Mouse (Mus musculus) kidney, postnatal 0 days (tissue): ENCODE measurements at regions not wholly inside any gene's neighbourhood (a gene's known extent, or its start where the extent isn't known, plus 50 kb on each side); places are given as distances from the start of the nearest gene placed in this dataset.

ENCODE experiments used
- ATAC-seq: fragments of 200-750 bp; cut with Nextera tagmentation; replicated peaks from 2 replicates; pipeline ENCODE4 v1.8.0; 2017; ENCODE audit warnings: low read depth, moderate number of reproducible peaks, moderate TSS enrichment, moderate library complexity; ENCODE audit not compliant: low FRiP score
- DNase-seq: peaks from one replicate; pipeline ENCODE4 v3.0.0-alpha.2; 2016; ENCODE audit warnings: low spot score
- H3K27ac ChIP-seq: fragments of 300-500 bp; sonication (generic); 2 replicates; pipeline ENCODE4 v1.5.1; 2014; ENCODE audit warnings: mild to moderate bottlenecking
- H3K27me3 ChIP-seq: fragments of 300-500 bp; sonication (generic); 2 replicates; pipeline ENCODE4 v1.6.1; 2014; ENCODE audit warnings: low read length, mixed read lengths; ENCODE audit not compliant: insufficient read depth
- H3K36me3 ChIP-seq: fragments of 300-500 bp; sonication (generic); 2 replicates; pipeline ENCODE4 v1.6.1; 2014; ENCODE audit warnings: low read length, mixed read lengths; ENCODE audit not compliant: insufficient read depth
- H3K4me1 ChIP-seq: fragments of 300-500 bp; sonication (generic); replicated peaks from 2 replicates; pipeline ENCODE4 v1.6.1; 2014; ENCODE audit warnings: antibody characterized with exemption, low read length, mixed read lengths; ENCODE audit not compliant: insufficient read depth
- H3K4me2 ChIP-seq: fragments of 300-500 bp; sonication (generic); 2 replicates; pipeline ENCODE4 v1.6.1; 2014; ENCODE audit warnings: mild to moderate bottlenecking, low read length, moderate library complexity, mixed read lengths
- H3K4me3 ChIP-seq: fragments of 300-500 bp; sonication (generic); replicated peaks from 2 replicates; pipeline ENCODE4 v1.5.1; 2014; ENCODE audit warnings: low read depth, low read length
- H3K9ac ChIP-seq: fragments of 300-500 bp; sonication (generic); 2 replicates; pipeline ENCODE4 v1.6.1; 2014; ENCODE audit warnings: low read depth, low read length
- H3K9me3 ChIP-seq: fragments of 300-500 bp; sonication (generic); replicated peaks from 2 replicates; pipeline ENCODE4 v1.6.1; 2016; ENCODE audit warnings: low read length, inconsistent platforms, mixed read lengths
- CTCF ChIP-seq: IDR thresholded peaks from 2 replicates; pipeline ENCODE4 v1.5.1; 2016; ENCODE audit warnings: antibody characterized with exemption, low read depth, mild to moderate bottlenecking, moderate library complexity
- WGBS: fragments of 180-500 bp; shearing (Covaris S2); extraction: QIAGEN DNeasy Blood & Tissue Kit; methylation state at CpG from one replicate; pipeline ENCODE4 v1.1.7; 2014; 5-methylcytosine and 5-hydroxymethylcytosine counted together

DNA sequence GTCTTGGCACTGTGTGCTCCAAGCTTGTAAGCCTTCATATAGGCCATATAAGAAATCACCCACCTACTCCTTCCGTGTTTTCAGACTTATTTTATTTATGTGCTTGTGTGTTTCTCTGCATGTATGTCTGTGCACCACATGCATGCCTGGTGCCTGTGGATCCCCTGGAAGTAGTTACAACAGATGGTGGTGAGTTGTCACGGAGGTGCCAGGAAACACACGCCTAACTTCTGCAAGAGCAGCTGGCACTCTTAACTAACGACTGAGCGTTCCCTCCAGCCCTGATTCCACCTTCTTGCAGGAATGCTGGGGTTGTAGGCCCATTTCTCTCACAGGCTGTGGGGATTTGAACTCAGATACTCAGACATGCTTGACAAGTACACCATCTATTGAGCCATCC is 80.6 kb upstream of the Sulf2 start:
- WGBS: 89% methylated on average over 5 of the region's 5 CpGs
- Histone ChIP-seq H3K36me3 (no peaks in the 10 kb centered on the region), H3K9ac (no peak overlapping the region), H3K4me2 (no peak overlapping the region), H3K27ac (no peak overlapping the region), H3K4me3 (no peak overlapping the region), H3K4me1 (no peaks in the 10 kb centered on the region; the same call in 1 of the 2 replicates), H3K27me3 (no peaks in the 10 kb centered on the region), H3K9me3 (no peaks in the 10 kb centered on the region)
- TF ChIP-seq CTCF: no peak
- DNase-seq: no peak
- no peak for ATAC-seq

DNA sequence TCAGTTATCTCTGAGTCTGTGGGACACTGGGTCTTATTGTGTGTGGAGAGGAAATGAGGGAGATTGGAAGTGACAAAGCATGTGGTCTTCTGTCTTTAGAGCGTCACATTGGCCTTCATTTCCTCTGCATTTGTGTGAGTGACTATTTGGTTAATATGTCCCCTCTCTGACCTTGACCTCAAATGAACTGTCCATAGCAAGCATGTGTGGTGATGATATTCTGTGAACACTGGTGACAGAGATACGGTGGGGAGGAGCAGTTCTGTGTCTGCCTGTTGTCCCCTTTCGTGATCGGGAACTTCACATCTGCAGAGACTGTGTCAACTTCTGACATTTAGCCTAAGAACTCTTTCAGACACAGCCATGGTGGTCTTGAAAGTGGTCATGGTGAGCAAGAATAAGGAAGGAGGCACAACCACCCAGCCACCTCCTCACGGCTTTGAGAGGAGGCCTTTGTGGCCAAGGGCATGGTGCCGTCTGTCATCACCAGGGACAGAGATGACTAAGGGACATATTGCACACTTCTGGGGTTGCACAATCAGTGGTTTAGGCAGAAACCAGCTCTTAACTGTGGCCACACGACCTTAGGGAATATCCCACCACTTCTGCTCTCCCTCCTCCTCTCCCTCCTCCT is 79.2 kb upstream of the Sulf2 start:
- ATAC-seq: no peak
- TF ChIP-seq CTCF: no peak
- no peak overlapping the region for H3K4me2 ChIP-seq

DNA sequence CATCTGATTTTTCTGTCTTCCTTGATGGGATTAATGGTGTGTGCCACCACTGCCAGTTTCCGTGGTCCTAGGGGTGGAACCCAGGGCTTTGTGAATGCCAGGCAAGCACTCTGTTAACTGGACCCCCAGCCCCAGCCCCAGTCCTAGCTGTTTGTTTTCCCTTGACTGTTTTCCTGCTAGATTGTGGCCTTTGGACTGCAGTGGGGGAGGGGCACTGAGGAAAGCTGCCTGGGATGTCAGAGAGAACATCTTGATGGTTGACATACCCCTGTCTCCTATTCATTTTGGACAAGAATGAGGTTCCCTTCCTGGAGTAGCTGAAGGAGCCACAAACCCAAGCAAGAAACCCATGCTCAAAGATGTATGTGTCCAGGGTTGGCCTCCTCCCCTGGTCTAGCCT is 77.8 kb upstream of the Sulf2 start:
- 67% methylated on average over 1 of the region's 1 CpGs for whole genome bisulfite sequencing
- DNase-seq (no peak), ATAC-seq (no peak)
- H3K9me3 ChIP-seq: no peaks in the 10 kb centered on the region
- H3K27ac ChIP-seq: no peak overlapping the region
- no peak overlapping the region for H3K9ac ChIP-seq
- H3K36me3 ChIP-seq: no peaks in the 10 kb centered on the region
- no peak overlapping the region for H3K4me3 ChIP-seq
- TF ChIP-seq CTCF: no peak
- H3K4me2 ChIP-seq: no peak overlapping the region
- H3K4me1 ChIP-seq: no peaks in the 10 kb centered on the region; the same call in 1 of the 2 replicates
- H3K27me3 ChIP-seq: no peaks in the 10 kb centered on the region

More for the DNA sequence above, 79.2 kb upstream of the Sulf2 start:
- Histone ChIP-seq H3K27me3 (no peaks in the 10 kb centered on the region), H3K27ac (no peak overlapping the region), H3K4me1 (no peaks in the 10 kb centered on the region; the same call in 1 of the 2 replicates), H3K9me3 (no peaks in the 10 kb centered on the region), H3K4me3 (no peak overlapping the region), H3K9ac (no peak overlapping the region), H3K36me3 (no peaks in the 10 kb centered on the region)
- no peak for DNase-seq
- WGBS: 86% methylated on average over 7 of the region's 7 CpGs

DNA sequence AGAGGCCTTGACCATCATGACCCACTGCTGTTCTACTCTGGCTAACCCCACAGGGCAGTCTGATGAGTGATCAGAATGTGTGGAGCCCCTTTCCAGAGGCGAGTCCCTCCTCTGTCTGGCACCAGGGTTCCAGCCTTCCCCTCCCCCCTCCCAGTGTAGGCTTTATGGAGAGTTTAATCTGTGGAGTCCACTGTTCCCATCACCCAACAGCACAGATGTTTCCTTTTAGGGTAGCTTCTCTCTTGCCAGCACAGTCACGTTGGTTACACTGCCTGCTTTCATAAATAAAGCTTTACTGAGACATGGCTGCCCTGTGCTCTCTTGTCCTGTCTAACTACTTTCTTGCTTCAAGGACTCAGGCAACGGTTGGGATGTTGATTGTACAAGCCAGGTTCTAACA is 76.9 kb upstream of the Sulf2 start:
- H3K27ac ChIP-seq: no peak overlapping the region

DNA sequence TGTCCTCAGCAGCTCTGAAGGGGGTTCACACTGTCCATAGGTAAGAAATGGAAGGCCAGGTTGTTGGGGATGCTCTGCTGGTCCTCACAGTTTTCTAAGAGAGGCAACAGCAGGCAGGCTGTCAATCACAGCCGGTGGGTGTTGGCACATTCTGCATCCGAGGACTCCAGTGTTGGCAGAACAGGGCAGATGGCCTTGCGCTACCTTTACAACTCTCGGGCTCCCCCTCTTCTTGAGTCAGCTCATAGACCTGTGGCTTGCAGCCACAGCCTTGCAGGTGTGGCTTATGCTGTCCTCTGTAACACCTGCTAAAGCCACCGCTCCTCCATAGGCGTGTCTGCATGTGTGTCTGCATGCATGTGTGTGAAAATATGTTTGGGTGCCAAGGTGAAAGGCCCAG is 75.2 kb upstream of the Sulf2 start:
- no peak overlapping the region for H3K27ac ChIP-seq
- 87% methylated on average over 6 of the region's 6 CpGs for WGBS
- no peaks in the 10 kb centered on the region for H3K27me3 ChIP-seq
- DNase-seq (no peak), ATAC-seq (no peak)
- no peaks in the 10 kb centered on the region for H3K9me3 ChIP-seq
- H3K36me3 ChIP-seq: no peaks in the 10 kb centered on the region
- H3K4me1 ChIP-seq: no peaks in the 10 kb centered on the region
- no peak for TF ChIP-seq CTCF
- no peak overlapping the region for H3K9ac ChIP-seq
- no peak overlapping the region for H3K4me2 ChIP-seq
- no peak overlapping the region for H3K4me3 ChIP-seq

More for the DNA sequence above, 76.9 kb upstream of the Sulf2 start:
- 37% methylated on average over 3 of the region's 3 CpGs for WGBS
- TF ChIP-seq CTCF: no peak
- Histone ChIP-seq H3K36me3 (no peaks in the 10 kb centered on the region), H3K4me1 (no peaks in the 10 kb centered on the region; the same call in 1 of the 2 replicates), H3K4me3 (no peak overlapping the region), H3K9ac (no peak overlapping the region), H3K27me3 (no peaks in the 10 kb centered on the region), H3K4me2 (no peak overlapping the region), H3K9me3 (no peaks in the 10 kb centered on the region)
- DNase-seq (peak; percentile 29), ATAC-seq (no peak)

DNA sequence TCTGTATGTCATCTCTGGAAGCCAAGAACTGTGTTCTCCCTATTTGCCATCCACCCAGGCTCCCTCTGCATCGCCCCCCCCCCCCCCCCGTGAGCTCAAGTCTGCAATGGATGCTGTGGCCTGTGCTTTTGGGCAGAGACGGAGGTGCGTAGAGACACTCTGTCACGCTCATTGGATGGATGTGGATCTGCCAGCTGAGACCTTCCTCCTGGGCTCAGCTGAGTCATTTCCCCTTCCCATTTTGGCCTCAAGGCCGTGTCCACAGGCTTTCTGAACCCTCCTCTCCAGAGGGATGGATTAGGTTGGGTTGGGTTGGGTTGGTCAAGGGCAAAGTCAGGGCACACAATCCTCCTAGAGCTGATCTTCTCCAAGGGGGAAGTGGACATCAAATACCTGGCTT is 72.9 kb upstream of the Sulf2 start:
- no peak overlapping the region for H3K27ac ChIP-seq
- no peaks in the 10 kb centered on the region for H3K36me3 ChIP-seq
- H3K27me3 ChIP-seq: no peaks in the 10 kb centered on the region
- no peaks in the 10 kb centered on the region for H3K4me1 ChIP-seq
- no peak overlapping the region for H3K9ac ChIP-seq
- no peak overlapping the region for H3K4me2 ChIP-seq
- no peak overlapping the region for H3K4me3 ChIP-seq
- ATAC-seq (no peak), DNase-seq (no peak)
- 87% methylated on average over 6 of the region's 6 CpGs for WGBS
- no peak for TF ChIP-seq CTCF
- H3K9me3 ChIP-seq: no peaks in the 10 kb centered on the region

DNA sequence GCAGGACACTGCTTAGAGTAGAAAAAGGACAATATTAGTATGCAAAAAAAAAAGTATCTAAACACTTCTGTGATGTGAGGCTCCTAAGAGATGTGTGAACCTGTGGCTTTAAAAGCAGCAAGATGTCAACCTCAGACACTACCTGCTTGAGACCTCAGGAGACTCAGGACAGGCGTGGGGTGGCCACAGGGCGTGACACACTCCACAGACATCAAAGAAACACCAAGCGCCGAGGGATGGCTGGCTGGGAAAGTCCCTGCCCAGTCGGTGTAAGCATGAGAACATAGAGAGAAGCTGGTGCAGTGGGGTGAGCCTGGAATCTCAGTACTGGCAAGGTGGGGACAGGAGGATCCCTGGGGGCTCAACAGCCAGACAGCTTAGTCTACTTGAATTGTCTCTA is 72.0 kb upstream of the Sulf2 start:
- H3K36me3 ChIP-seq: no peaks in the 10 kb centered on the region
- WGBS: 38% methylated on average over 5 of the region's 5 CpGs
- no peak overlapping the region for H3K27ac ChIP-seq
- no peak for ATAC-seq
- no peaks in the 10 kb centered on the region for H3K27me3 ChIP-seq
- H3K4me3 ChIP-seq: no peak overlapping the region
- no peak overlapping the region for H3K4me2 ChIP-seq
- H3K9ac ChIP-seq: no peak overlapping the region
- H3K9me3 ChIP-seq: no peaks in the 10 kb centered on the region
- DNase-seq: no peak
- H3K4me1 ChIP-seq: no peaks in the 10 kb centered on the region
- no peak for TF ChIP-seq CTCF
